Mouse (Mus musculus): Measurements from ENCODE around the gene Upk1a. TPM values are rescaled to one million over a fixed set of nuclear protein-coding genes. Genes with fewer than 3 reads are reported as not detected.

Gene Upk1a
- total and polyA plus RNA-seq, 3 experiments, result 0.47 to 10.9 (median 1.8) TPM

- Histone ChIP-seq H3K4me1 (ENCODE audit: control insufficient read depth in 1 of 2, insufficient read depth in 2 of 2) (peaks cover 9 to 37% of the 10 kb centered on the region in 2 experiments; a peak in 3 of 4 replicates), H3K36me3 (replicated peaks in 1 of 2; ENCODE audit: control insufficient read depth in 1 of 2, insufficient read depth in 1 of 2, low read length in 1 of 2) (peaks cover 27 to 47% of the 10 kb centered on the region in 2 experiments), H3K27ac (ENCODE audit: insufficient read depth, low read depth) (peak within 1 kb of the TSS; percentile 63), H3K9ac (ENCODE audit: insufficient read depth, low read depth) (peak within 1 kb of the TSS; percentile 98), H3K27me3 (replicated peaks) (no peaks in the 10 kb centered on the region), H3K4me3 (replicated peaks in 1 of 3; ENCODE audit: low read depth in 2 of 3, low read length in 2 of 3, poor library complexity in 1 of 3) (peak within 1 kb of the TSS; percentile 70 to 99 (median 99)), H3K79me2 (replicated peaks; ENCODE audit: control insufficient read depth, extremely low read depth, insufficient read depth, poor library complexity, severe bottlenecking) (peaks cover 25% of the 10 kb centered on the region), H3K9me3 (replicated peaks; ENCODE audit: low read length) (no peaks in the 10 kb centered on the region), H3K4me2 (ENCODE audit: insufficient read depth, low read depth, poor library complexity, severe bottlenecking) (peak within 1 kb of the TSS; percentile 85)
- TF ChIP-seq MYC (IDR thresholded peaks at IDR 0.05; ENCODE audit: low read depth, low read length), result no peak
- TF ChIP-seq RAD21 (IDR thresholded peaks at IDR 0.05; ENCODE audit: low read depth, low read length), result no peak
- peak; percentile 67 for TF ChIP-seq MXI1 (IDR thresholded peaks at IDR 0.05; ENCODE audit: low read depth, low read length)
- TF ChIP-seq ZKSCAN1 (IDR thresholded peaks at IDR 0.05; ENCODE audit: borderline replicate concordance, low read depth, low read length), result no peak
- no peak for TF ChIP-seq ETS1 (conservative IDR thresholded peaks at IDR 0.05; ENCODE audit: low read depth, low read length)
- no peak for TF ChIP-seq RCOR1 (conservative IDR thresholded peaks at IDR 0.05; ENCODE audit: low read depth, low read length)
- peak; percentile 22; the same call in 1 of the 2 replicates for TF ChIP-seq MAX (IDR thresholded peaks at IDR 0.05; ENCODE audit: low read length)
- peak; percentile 71; the same call in 1 of the 2 replicates for TF ChIP-seq ZMIZ1 (IDR thresholded peaks at IDR 0.05; ENCODE audit: low read depth, low read length)
- TF ChIP-seq HCFC1 (IDR thresholded peaks at IDR 0.05; ENCODE audit: low read depth, low read length), result peak; percentile 94
- TF ChIP-seq E2F4 (IDR thresholded peaks at IDR 0.05; ENCODE audit: insufficient replicate concordance, low read depth, low read length), result no peak
- TF ChIP-seq TBP (conservative IDR thresholded peaks at IDR 0.05; ENCODE audit: low read depth, low read length), result peak; percentile 59; the same call in 1 of the 2 replicates
- TF ChIP-seq MEF2A (IDR thresholded peaks at IDR 0.05; ENCODE audit: borderline replicate concordance, low read depth, low read length), result peak; percentile 64
- TF ChIP-seq NRF1 (IDR thresholded peaks at IDR 0.05; ENCODE audit: low read depth, low read length), result peak; percentile 88
- TF ChIP-seq POLR2A (IDR thresholded peaks at IDR 0.05; ENCODE audit: low read depth, low read length), result peak; percentile 73
- peak; percentile 84; the same call in 1 of the 2 replicates for TF ChIP-seq KAT2A (IDR thresholded peaks at IDR 0.05; ENCODE audit: insufficient replicate concordance, low read length)
- peak; percentile 95 for TF ChIP-seq SIN3A (IDR thresholded peaks at IDR 0.05; ENCODE audit: low read length)
- 0 out of 2 replicates have a peak, but pooled peaks have one; percentile 42 for TF ChIP-seq POLR2AphosphoS2 (IDR thresholded peaks at IDR 0.05; ENCODE audit: low read depth, low read length)
- TF ChIP-seq MAZ (IDR thresholded peaks at IDR 0.05; ENCODE audit: low read depth, low read length), result peak; percentile 95
- TF ChIP-seq MAFK (IDR thresholded peaks at IDR 0.05; ENCODE audit: insufficient replicate concordance, low read length), result no peak
- no peak for TF ChIP-seq ZNF384 (IDR thresholded peaks at IDR 0.05; ENCODE audit: low read depth, low read length)
- TF ChIP-seq IRF4 (IDR thresholded peaks at IDR 0.05; ENCODE audit: low read depth, low read length), result peak; percentile 51; the same call in 1 of the 2 replicates
- no peak for TF ChIP-seq UBTF (IDR thresholded peaks at IDR 0.05; ENCODE audit: low read depth, low read length)
- TF ChIP-seq GABPA (IDR thresholded peaks at IDR 0.05; ENCODE audit: insufficient replicate concordance, low read depth, low read length), result no peak
- no peak for TF ChIP-seq BHLHE40 (IDR thresholded peaks at IDR 0.05; ENCODE audit: low read depth, low read length)
- no peak for TF ChIP-seq SMC3 (IDR thresholded peaks at IDR 0.05; ENCODE audit: low read depth, low read length)
- no peak; the same call in 1 of the 2 replicates for TF ChIP-seq CHD1 (IDR thresholded peaks at IDR 0.05; ENCODE audit: low read depth, low read length)
- TF ChIP-seq CTCF (conservative IDR thresholded peaks at IDR 0.05 in 1 of 2, IDR thresholded peaks at IDR 0.05 in 1 of 2; ENCODE audit: low read depth in 2 of 2, low read length in 2 of 2), result no peak
- peak; percentile 63; the same call in 1 of the 2 replicates for TF ChIP-seq TCF12 (IDR thresholded peaks at IDR 0.05; ENCODE audit: low read depth, low read length)
- TF ChIP-seq JUN (IDR thresholded peaks at IDR 0.05; ENCODE audit: insufficient read depth, low read depth, low read length), result no peak
- no peak for TF ChIP-seq PAX5 (IDR thresholded peaks at IDR 0.05; ENCODE audit: low read length)
- peak; percentile 61 for TF ChIP-seq NELFE (IDR thresholded peaks at IDR 0.05; ENCODE audit: low read depth, low read length)
- TF ChIP-seq JUND (conservative IDR thresholded peaks at IDR 0.05; ENCODE audit: low read depth, low read length), result no peak
- peak; percentile 95 for TF ChIP-seq ELF1 (IDR thresholded peaks at IDR 0.05; ENCODE audit: low read depth, low read length)
- TF ChIP-seq CHD2 (IDR thresholded peaks at IDR 0.05; ENCODE audit: low read length), result peak; percentile 89
- no peak for TF ChIP-seq ZC3H11A (IDR thresholded peaks at IDR 0.05; ENCODE audit: low read depth, low read length)
- TF ChIP-seq USF2 (conservative IDR thresholded peaks at IDR 0.05; ENCODE audit: low read depth, low read length), result no peak
- TF ChIP-seq USF1 (IDR thresholded peaks at IDR 0.05; ENCODE audit: low read depth, low read length), result no peak
- TF ChIP-seq EP300 (IDR thresholded peaks at IDR 0.05; ENCODE audit: low read length), result no peak
- peak; percentile 98 for DNase-seq (ENCODE audit: extremely low read depth)
- dilution Hi-C loops (cut with MboI; ENCODE audit: extremely low pct_ligation_motif_present, extremely low pct_unique_long_range_greater_than_20kb, low sequenced_read_pairs) (no loop called here), in situ Hi-C loops (cut with MboI; ENCODE audit: low pct_ligation_motif_present, low pct_unique_long_range_greater_than_20kb, low sequenced_read_pairs) (loop anchor here (5.0 kb wide), 1 partner anchor 48 kb away; no protein-coding TSS in a partner anchor)
Measured at GRCm38 (mm10) chr7:30559443-30559954, 53.1 kb downstream of the Upk1a start, which contains the start of gene Lin37. TSS of gene Lin37 (minus strand) at chr7:30559838.

All from CH12.LX (cell line).